Mouse (Mus musculus) lung, adult 2 months (tissue): ENCODE data around the gene Atl3.

Experiments
- CTCF ChIP-seq: fragments of 200-500 bp; IDR thresholded peaks from 2 replicates; pipeline ENCODE4 v1.5.1; 2011; ENCODE audit warnings: mild to moderate bottlenecking, low read length, control low read depth; ENCODE audit not compliant: insufficient read depth
- POLR2A ChIP-seq: fragments of 200-500 bp; IDR thresholded peaks from 2 replicates; pipeline ENCODE4 v1.6.1; 2011; ENCODE audit warnings: low read depth, mild to moderate bottlenecking, control low read depth, low read length, borderline replicate concordance; ENCODE audit errors: extremely low read depth

GRCm38 (mm10) chr19:7459370-7459769, 34.5 kb upstream of the Atl3 start:
- TF ChIP-seq POLR2A (no peak), CTCF (no peak)
